Mouse (Mus musculus) kidney, postnatal 25 days (tissue): ENCODE results near the gene Plcl1.

Experiments
- DNase-seq, 2 experiments: peaks; one replicate each; pipeline ENCODE4 v3.0.0; 2021; ENCODE audit warnings: mixed read lengths in 2 of 2

Plcl1 gene

GRCm38 (mm10) chr1:55528547-55529304 lies 123.0 kb downstream of the Plcl1 start:
- DNase-seq: peak in 1 of 2 experiments; percentile 40

- no peak for DNase-seq
Measured at GRCm38 (mm10) chr1:55533823-55534222, 128.1 kb downstream of the Plcl1 start.

GRCm38 (mm10) chr1:55554405-55554804 lies 148.7 kb downstream of the Plcl1 start:
- no peak for DNase-seq

- peak in 1 of 2 experiments; percentile 23 for DNase-seq
Measured at GRCm38 (mm10) chr1:55557960-55558359, 152.2 kb downstream of the Plcl1 start.

- no peak for DNase-seq
Measured at GRCm38 (mm10) chr1:55558409-55558808, 152.7 kb downstream of the Plcl1 start.

- no peak for DNase-seq
Measured at GRCm38 (mm10) chr1:55559998-55560397, 154.3 kb downstream of the Plcl1 start.

GRCm38 (mm10) chr1:55565933-55566332 lies 160.2 kb downstream of the Plcl1 start:
- no peak for DNase-seq

- no peak for DNase-seq
Measured at GRCm38 (mm10) chr1:55567801-55568360, 162.2 kb downstream of the Plcl1 start.

- DNase-seq: no peak
Measured at GRCm38 (mm10) chr1:55570225-55570624, 164.5 kb downstream of the Plcl1 start.

GRCm38 (mm10) chr1:55571399-55571798 lies 165.7 kb downstream of the Plcl1 start:
- no peak for DNase-seq

GRCm38 (mm10) chr1:55572202-55572601 lies 166.5 kb downstream of the Plcl1 start:
- DNase-seq: peak in 1 of 2 experiments; percentile 44

GRCm38 (mm10) chr1:55572664-55573063 lies 166.9 kb downstream of the Plcl1 start:
- no peak for DNase-seq

- DNase-seq: peak in 1 of 2 experiments; percentile 49
Measured at GRCm38 (mm10) chr1:55575916-55576315, 170.2 kb downstream of the Plcl1 start.

- DNase-seq: no peak
Measured at GRCm38 (mm10) chr1:55581752-55582151, 176.0 kb downstream of the Plcl1 start.

- DNase-seq: no peak
Measured at GRCm38 (mm10) chr1:55585441-55585840, 179.7 kb downstream of the Plcl1 start.

- DNase-seq: no peak
Measured at GRCm38 (mm10) chr1:55588090-55588489, 182.4 kb downstream of the Plcl1 start.

GRCm38 (mm10) chr1:55590047-55590446 lies 184.3 kb downstream of the Plcl1 start:
- no peak for DNase-seq

- DNase-seq: peak; percentile 57 to 61
Measured at GRCm38 (mm10) chr1:55600496-55600895, 194.8 kb downstream of the Plcl1 start.

- DNase-seq: no peak
Measured at GRCm38 (mm10) chr1:55604593-55604992, 198.9 kb downstream of the Plcl1 start.

GRCm38 (mm10) chr1:55605450-55605849 lies 199.7 kb downstream of the Plcl1 start:
- DNase-seq: no peak

GRCm38 (mm10) chr1:55605956-55606355 lies 200.2 kb downstream of the Plcl1 start:
- no peak for DNase-seq

- no peak for DNase-seq
Measured at GRCm38 (mm10) chr1:55606405-55606804, 200.7 kb downstream of the Plcl1 start.

GRCm38 (mm10) chr1:55612759-55613328 lies 207.1 kb downstream of the Plcl1 start:
- DNase-seq: no peak

- no peak for DNase-seq
Measured at GRCm38 (mm10) chr1:55617857-55618256, 212.1 kb downstream of the Plcl1 start.
